Mouse (Mus musculus) intestine, postnatal 0 days (tissue): ENCODE measurements around the gene Lhfpl4. TPM values are rescaled to one million over a fixed set of nuclear protein-coding genes. Genes with fewer than 3 reads are reported as not detected.
A peak's percentile ranks its signal among the peaks of the same experiment; 100 is the strongest.

Experiments used
- ATAC-seq: fragments of 200-750 bp; cut with Nextera tagmentation; 2 replicates; pipeline ENCODE4 v1.8.0; 2017; ENCODE audit warnings: mild to moderate bottlenecking, moderate TSS enrichment, moderate library complexity
- H3K27ac ChIP-seq: fragments of 300-500 bp; sonication (generic); 2 replicates; pipeline ENCODE4 v1.5.1; 2014; ENCODE audit warnings: mild to moderate bottlenecking, low read depth, low read length, moderate library complexity
- H3K27me3 ChIP-seq: fragments of 300-500 bp; sonication (generic); replicated peaks from 2 replicates; pipeline ENCODE4 v1.6.1; 2014; ENCODE audit warnings: low read length, mixed read lengths; ENCODE audit not compliant: control insufficient read depth, insufficient read depth
- H3K36me3 ChIP-seq: fragments of 300-500 bp; sonication (generic); 2 replicates; pipeline ENCODE4 v1.6.1; 2014; ENCODE audit warnings: mild to moderate bottlenecking, moderate library complexity; ENCODE audit not compliant: control insufficient read depth, insufficient read depth
- H3K4me1 ChIP-seq: fragments of 300-500 bp; sonication (generic); replicated peaks from 2 replicates; pipeline ENCODE4 v1.6.1; 2014; ENCODE audit warnings: antibody characterized with exemption, low read length, mixed read lengths; ENCODE audit not compliant: control insufficient read depth, insufficient read depth
- H3K4me2 ChIP-seq: fragments of 300-500 bp; sonication (generic); replicated peaks from 2 replicates; pipeline ENCODE4 v1.6.1; 2014; ENCODE audit warnings: low read depth, mild to moderate bottlenecking, moderate library complexity
- H3K4me3 ChIP-seq: fragments of 300-500 bp; sonication (generic); 2 replicates; pipeline ENCODE4 v1.5.1; 2014; ENCODE audit warnings: low read depth, low read length
- H3K9ac ChIP-seq: fragments of 300-500 bp; sonication (generic); 2 replicates; pipeline ENCODE4 v1.6.1; 2014; ENCODE audit warnings: mild to moderate bottlenecking, low read depth, low read length
- H3K9me3 ChIP-seq: fragments of 300-500 bp; sonication (generic); 2 replicates; pipeline ENCODE4 v1.6.1; 2016; ENCODE audit warnings: mixed run types; ENCODE audit not compliant: control insufficient read depth
- CTCF ChIP-seq: sonication (generic); IDR thresholded peaks from 2 replicates; pipeline ENCODE4 v1.5.1; 2016; ENCODE audit warnings: low read depth, mild to moderate bottlenecking, control low read depth, antibody characterized with exemption, moderate library complexity
- WGBS: fragments of 180-500 bp; shearing (Covaris S2); extraction: QIAGEN DNeasy Blood & Tissue Kit; methylation state at CpG from one replicate; pipeline ENCODE4 v1.1.7; 2014; 5-methylcytosine and 5-hydroxymethylcytosine counted together
- polyA plus RNA-seq: library from polyadenylated mRNA; unstranded; fragments of >200 nt; fragmentation: Nextera tagmentation; extraction: Ambion mirVana; gene quantifications from 2 replicates; pipeline ENCODE4 v1.2.1, GENCODE M21; 2015

Gene Lhfpl4
- polyA plus RNA-seq, result 0.78 and 0.95 TPM in 2 replicates

DNA sequence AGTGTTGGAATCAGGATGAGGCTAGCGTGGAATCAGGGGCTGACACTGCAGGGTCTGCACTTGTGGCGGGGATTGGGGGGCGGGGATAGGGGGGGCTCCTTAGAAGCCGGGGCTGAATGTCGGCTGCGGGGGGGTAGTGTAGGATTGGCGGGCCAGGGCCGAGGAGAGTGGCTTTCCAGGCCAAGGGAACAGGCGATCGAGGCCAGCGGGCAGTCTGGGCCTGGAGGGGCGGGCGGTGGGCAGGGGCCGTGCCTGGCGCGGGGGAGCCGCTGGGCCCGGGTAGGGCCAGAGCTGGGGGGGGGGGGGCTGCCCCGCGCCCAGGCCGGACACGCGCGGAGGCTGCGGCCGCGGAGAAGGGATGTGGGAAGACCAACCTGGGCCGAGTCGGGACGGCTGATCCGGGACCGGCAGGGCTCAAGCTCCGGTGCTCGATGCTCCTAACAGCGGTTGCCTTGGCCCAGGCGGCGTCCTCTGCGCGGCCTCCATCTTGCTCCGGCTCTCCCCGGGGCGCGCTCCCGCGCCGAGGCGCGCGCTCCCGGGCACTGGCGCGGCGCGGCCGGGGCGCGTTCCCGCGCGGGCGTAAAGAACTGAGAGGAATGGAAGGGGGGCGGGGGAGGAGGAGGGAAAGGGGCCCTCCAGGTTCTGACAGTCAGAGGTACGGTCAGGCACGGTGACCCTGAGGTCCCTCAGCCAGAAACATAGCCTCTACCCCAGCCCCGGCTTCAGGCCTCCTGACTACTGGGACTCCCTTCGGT is at the start of gene Lhfpl4:
Lhfpl4 (minus strand) TSS at position 544 of the 755 bp plus-strand sequence.
- H3K27me3 ChIP-seq, result peaks cover 27% of the 10 kb centered on the region
- 2% methylated on average over 46 of the region's 66 CpGs for WGBS
- 0 out of 2 replicates have a peak, but pooled peaks have one; percentile 10 for ATAC-seq
- peak within 1 kb of the TSS; percentile 78 for H3K4me2 ChIP-seq
- H3K4me3 ChIP-seq, result peak within 1 kb of the TSS; percentile 48
- no peak within 1 kb of the TSS for H3K9ac ChIP-seq
- TF ChIP-seq CTCF, result no peak
- H3K27ac ChIP-seq, result no peak within 1 kb of the TSS
- H3K4me1 ChIP-seq, result no peaks in the 10 kb centered on the region
- H3K36me3 ChIP-seq, result no peaks in the 10 kb centered on the region
- H3K9me3 ChIP-seq, result no peaks in the 10 kb centered on the region

DNA sequence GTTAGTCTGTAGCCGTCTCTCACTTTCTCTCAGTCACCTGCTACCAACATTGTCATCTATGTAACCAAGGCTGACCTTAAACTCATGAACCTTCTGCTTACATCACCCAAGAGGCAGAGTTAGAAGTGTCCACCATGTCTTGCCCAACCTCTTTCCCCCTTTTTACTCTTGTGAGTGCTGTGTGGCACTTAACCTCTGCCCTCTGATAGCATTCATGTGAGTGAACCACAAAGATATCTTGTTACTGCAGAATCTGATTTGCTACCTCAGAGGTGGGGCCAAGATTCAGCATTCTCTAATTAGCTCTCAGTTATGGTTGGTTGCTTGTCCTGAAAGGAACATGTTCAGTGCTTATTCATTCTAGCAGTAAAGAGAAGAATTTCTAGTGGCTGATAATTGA is 47.6 kb upstream of the Lhfpl4 start:
- peak; percentile 62 for ATAC-seq
- Histone ChIP-seq H3K27me3 (no peaks in the 10 kb centered on the region), H3K4me1 (no peaks in the 10 kb centered on the region), H3K27ac (peak overlapping the region; percentile 62), H3K9ac (no peak overlapping the region), H3K36me3 (peaks cover 30% of the 10 kb centered on the region), H3K4me3 (no peak overlapping the region), H3K4me2 (no peak overlapping the region), H3K9me3 (no peaks in the 10 kb centered on the region)
- 66% methylated on average over 1 of the region's 1 CpGs for WGBS
- no peak for TF ChIP-seq CTCF

DNA sequence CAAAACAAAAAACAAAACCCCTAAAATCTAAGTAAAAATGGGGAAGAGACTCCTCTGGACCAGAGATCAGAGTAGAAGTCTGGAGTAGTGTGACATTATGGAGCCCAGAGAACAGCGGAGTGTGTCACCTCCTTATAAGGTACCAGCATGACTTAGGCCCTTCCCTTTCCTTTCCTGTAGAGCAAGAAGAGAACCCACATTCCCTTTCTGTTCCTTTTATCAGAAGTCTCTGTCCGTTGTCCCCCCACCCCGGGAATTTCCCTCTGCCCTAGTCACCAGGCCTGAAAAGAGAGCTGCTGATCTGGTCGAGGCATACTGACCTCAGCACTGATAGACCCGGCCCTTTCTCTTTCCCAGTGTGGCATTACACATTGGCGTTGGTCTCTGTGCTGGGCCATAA is 43.3 kb upstream of the Lhfpl4 start:
- Histone ChIP-seq H3K27ac (0 out of 2 replicates have a peak overlapping the region, but pooled peaks have one; percentile 83), H3K4me1 (no peaks in the 10 kb centered on the region), H3K9me3 (no peaks in the 10 kb centered on the region), H3K36me3 (peaks cover 14% of the 10 kb centered on the region), H3K9ac (peak overlapping the region; percentile 92), H3K4me2 (peak overlapping the region; percentile 89), H3K27me3 (no peaks in the 10 kb centered on the region), H3K4me3 (peak overlapping the region; percentile 94)
- no peak for TF ChIP-seq CTCF
- ATAC-seq, result no peak
- WGBS, result 14% methylated on average over 6 of the region's 6 CpGs

DNA sequence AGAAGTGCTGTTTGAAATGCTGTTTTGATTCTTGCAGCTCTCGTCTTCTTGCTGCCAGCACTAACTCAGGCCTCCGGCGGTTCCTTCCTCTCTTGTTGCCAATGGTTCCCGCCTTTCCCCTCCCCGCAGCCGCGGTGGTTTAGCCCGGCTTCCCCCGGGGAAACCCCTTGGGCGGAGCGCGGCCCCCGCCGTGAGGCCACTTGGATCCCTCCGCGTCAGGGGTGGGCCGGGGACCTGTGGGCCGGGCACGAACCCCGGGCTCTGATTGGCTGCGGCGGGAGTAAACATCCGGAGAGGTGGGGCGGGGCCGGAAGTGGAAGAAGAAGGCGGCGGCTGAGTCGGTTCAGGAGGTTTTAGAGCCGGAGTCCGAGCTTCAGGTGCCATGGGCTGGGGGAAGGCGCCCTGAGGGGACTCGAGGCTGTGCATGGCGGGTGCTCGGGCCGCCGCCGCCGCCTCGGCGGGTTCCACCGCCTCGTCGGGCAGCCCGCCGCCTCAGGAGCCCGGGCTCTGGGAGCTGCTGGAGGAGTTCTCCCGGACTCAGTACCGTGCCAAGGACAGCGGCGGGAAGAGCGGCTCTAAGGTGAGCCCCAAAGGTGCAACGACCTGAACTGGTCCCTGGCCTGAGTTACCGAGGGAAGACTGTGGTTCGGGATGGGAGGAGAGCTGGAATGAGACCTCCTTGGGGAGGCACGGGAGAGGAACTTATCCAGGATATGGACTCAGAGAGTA is 42.5 kb upstream of the Lhfpl4 start, which contains the start of gene Mtmr14:
Mtmr14 (plus strand) TSS at position 302 of the 729 bp plus-strand sequence.
- Histone ChIP-seq H3K27ac (peak within 1 kb of the TSS; percentile 83), H3K9ac (peak within 1 kb of the TSS; percentile 92), H3K27me3 (no peaks in the 10 kb centered on the region), H3K9me3 (no peaks in the 10 kb centered on the region), H3K4me1 (no peaks in the 10 kb centered on the region), H3K4me2 (peak within 1 kb of the TSS; percentile 89), H3K36me3 (peaks cover 13% of the 10 kb centered on the region), H3K4me3 (peak within 1 kb of the TSS; percentile 94)
- WGBS, result under 1% methylated on average over 55 of the region's 55 CpGs
- ATAC-seq, result peak; percentile 98
- no peak for TF ChIP-seq CTCF

DNA sequence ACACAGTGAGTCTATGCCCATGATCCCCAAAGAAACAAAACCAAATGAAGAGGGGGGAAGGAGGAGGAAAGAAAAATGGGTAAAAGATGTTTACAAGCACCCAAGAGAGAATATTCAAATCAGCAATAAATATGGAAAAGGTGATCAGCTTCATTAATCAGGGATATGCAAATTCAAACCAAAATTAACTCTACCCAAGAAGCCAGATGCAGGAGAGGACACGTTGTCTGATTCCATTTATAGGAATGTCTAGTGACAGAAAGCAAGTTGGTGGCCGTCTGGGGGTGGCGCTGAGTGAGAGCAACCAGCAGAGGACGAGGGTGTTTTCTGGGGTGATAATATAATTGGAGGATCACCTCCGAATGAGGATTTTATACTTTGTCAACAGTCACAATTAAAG is 40.0 kb upstream of the Lhfpl4 start:
- TF ChIP-seq CTCF, result no peak
- 71% methylated on average over 5 of the region's 5 CpGs for WGBS
- no peaks in the 10 kb centered on the region for H3K36me3 ChIP-seq
- no peaks in the 10 kb centered on the region for H3K9me3 ChIP-seq
- no peak overlapping the region for H3K27ac ChIP-seq
- H3K27me3 ChIP-seq, result no peaks in the 10 kb centered on the region
- H3K4me1 ChIP-seq, result no peaks in the 10 kb centered on the region
- H3K9ac ChIP-seq, result no peak overlapping the region
- H3K4me3 ChIP-seq, result no peak overlapping the region
- no peak overlapping the region for H3K4me2 ChIP-seq
- ATAC-seq, result no peak

DNA sequence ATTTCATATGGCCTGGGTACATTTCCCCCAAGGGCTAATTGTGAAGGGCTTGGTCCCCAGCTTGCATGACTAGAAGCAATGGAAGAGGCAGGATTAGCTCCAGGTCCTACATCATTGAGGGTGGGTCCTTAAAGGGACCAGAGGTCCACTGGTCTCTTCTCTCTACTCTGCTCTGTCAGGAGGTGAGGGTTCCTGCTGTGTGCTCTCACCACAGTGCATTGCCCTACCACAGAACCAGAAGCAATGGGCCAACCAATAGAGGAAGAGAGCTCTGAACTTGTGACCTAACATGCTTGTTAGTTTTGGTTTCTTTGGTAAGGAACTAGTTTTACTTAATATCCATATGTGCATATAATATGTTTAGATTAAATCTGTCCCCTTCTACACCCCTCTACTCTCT is 31.5 kb upstream of the Lhfpl4 start:
- Histone ChIP-seq H3K27me3 (no peaks in the 10 kb centered on the region), H3K4me2 (no peak overlapping the region), H3K4me1 (no peaks in the 10 kb centered on the region), H3K9me3 (no peaks in the 10 kb centered on the region), H3K9ac (no peak overlapping the region), H3K36me3 (no peaks in the 10 kb centered on the region), H3K27ac (no peak overlapping the region), H3K4me3 (no peak overlapping the region)
- no peak for ATAC-seq
- no peak for TF ChIP-seq CTCF
